Mouse (Mus musculus) forebrain, embryonic 12.5 days (tissue): ENCODE measurements around the gene Cxcr6. TPM values are rescaled to one million over a fixed set of nuclear protein-coding genes. Genes with fewer than 3 reads are reported as not detected.
"Not testable (repeated sequence)": the region's sequence is repeated elsewhere in the genome, so short reads cannot be mapped to it uniquely, and the experiment has no call there.

Source experiments
- ATAC-seq: fragments of 200-750 bp; cut with Nextera tagmentation; 2 replicates; pipeline ENCODE4 v1.8.0; 2017; ENCODE audit warnings: moderate TSS enrichment; ENCODE audit not compliant: low FRiP score
- H3K27ac ChIP-seq: fragments of 300-500 bp; sonication (generic); 2 replicates; pipeline ENCODE4 v1.5.1; 2016; ENCODE audit warnings: mild to moderate bottlenecking
- H3K27me3 ChIP-seq: fragments of 300-500 bp; sonication (generic); 2 replicates; pipeline ENCODE4 v1.6.1; 2016; ENCODE audit warnings: mild to moderate bottlenecking
- H3K36me3 ChIP-seq: fragments of 300-500 bp; sonication (generic); replicated peaks from 2 replicates; pipeline ENCODE4 v1.6.1; 2016; ENCODE audit warnings: mild to moderate bottlenecking
- H3K4me1 ChIP-seq: fragments of 300-500 bp; sonication (generic); 2 replicates; pipeline ENCODE4 v1.6.1; 2016
- H3K4me2 ChIP-seq: fragments of 300-500 bp; sonication (generic); 2 replicates; pipeline ENCODE4 v1.6.1; 2016; ENCODE audit warnings: mild to moderate bottlenecking, moderate library complexity
- H3K4me3 ChIP-seq: fragments of 300-500 bp; sonication (generic); replicated peaks from 2 replicates; pipeline ENCODE4 v1.5.1; 2016; ENCODE audit warnings: mild to moderate bottlenecking
- H3K9ac ChIP-seq: fragments of 300-500 bp; sonication (generic); 2 replicates; pipeline ENCODE4 v1.6.1; 2016; ENCODE audit warnings: mild to moderate bottlenecking
- H3K9me3 ChIP-seq: fragments of 300-500 bp; sonication (generic); 2 replicates; pipeline ENCODE4 v1.6.1; 2016
- WGBS: fragments of 180-500 bp; shearing (Covaris S2); methylation state at CpG from one replicate; pipeline ENCODE4 v1.1.7; 2016; 5-methylcytosine and 5-hydroxymethylcytosine counted together
- polyA plus RNA-seq: library from polyadenylated mRNA; unstranded; fragments of >200 nt; fragmentation: Nextera tagmentation; extraction: Ambion mirVana; gene quantifications from 2 replicates; pipeline ENCODE4 v1.2.1, GENCODE M21; 2016

Gene Cxcr6
- polyA plus RNA-seq, result 0.13 and 0.21 TPM in 2 replicates

DNA sequence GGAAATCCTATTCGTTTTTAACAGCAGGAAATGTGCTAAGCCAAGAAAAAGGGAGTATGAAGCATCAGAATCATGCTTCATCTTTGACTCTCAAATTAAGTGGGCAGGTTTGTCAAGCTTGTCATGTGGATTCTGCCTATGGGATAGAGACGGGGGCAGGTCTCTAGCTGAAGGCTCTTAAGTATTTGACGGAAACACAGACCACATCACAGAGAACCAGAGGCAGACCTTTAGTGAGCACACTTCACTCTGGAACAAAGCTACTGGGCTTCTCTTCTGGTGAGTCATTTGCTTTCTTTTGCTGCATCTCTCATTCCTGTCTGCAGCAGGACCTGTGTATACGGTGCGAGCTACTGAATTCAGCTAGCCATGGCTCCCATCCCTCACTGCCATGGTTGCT, at the start of gene Cxcr6:
Cxcr6 (plus strand) TSS at position 209 of the 400 bp plus-strand sequence.
- Histone ChIP-seq H3K4me3 (no peak within 1 kb of the TSS), H3K9ac (no peak within 1 kb of the TSS), H3K9me3 (no peaks in the 10 kb centered on the region), H3K27me3 (no peaks in the 10 kb centered on the region), H3K4me2 (no peak within 1 kb of the TSS), H3K4me1 (no peaks in the 10 kb centered on the region), H3K36me3 (peaks cover 9% of the 10 kb centered on the region; the same call in 1 of the 2 replicates), H3K27ac (no peak within 1 kb of the TSS)
- 91% methylated on average over 5 of the region's 5 CpGs for WGBS
- no peak for ATAC-seq

DNA sequence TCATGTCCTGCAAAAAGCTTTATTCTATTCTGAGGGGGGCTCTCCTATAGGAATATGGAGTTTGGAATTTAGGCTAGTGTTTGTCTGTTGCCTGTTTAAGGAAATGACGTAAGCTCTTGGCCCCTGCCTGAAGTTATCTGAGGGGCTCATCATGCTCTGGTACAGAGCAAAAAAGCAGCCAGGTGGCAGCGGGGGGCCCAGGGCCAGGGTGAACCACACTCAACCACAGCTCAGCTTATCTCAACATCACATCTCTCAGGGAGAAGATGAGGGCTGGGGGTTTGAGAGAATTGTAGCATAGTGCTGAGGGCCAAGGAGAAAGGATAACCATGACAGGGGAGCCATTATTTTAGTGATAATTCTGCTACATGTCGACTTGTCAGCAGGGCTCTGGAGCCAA, 49.5 kb upstream of the Cxcr6 start:
- no peak overlapping the region for H3K27ac ChIP-seq
- no peaks in the 10 kb centered on the region for H3K27me3 ChIP-seq
- H3K9ac ChIP-seq, result no peak overlapping the region
- H3K4me1 ChIP-seq, result no peaks in the 10 kb centered on the region
- WGBS, result 90% methylated on average over 3 of the region's 3 CpGs
- no peaks in the 10 kb centered on the region for H3K9me3 ChIP-seq
- H3K4me2 ChIP-seq, result no peak overlapping the region
- no peak overlapping the region for H3K4me3 ChIP-seq
- no peak for ATAC-seq
- H3K36me3 ChIP-seq, result no peaks in the 10 kb centered on the region

DNA sequence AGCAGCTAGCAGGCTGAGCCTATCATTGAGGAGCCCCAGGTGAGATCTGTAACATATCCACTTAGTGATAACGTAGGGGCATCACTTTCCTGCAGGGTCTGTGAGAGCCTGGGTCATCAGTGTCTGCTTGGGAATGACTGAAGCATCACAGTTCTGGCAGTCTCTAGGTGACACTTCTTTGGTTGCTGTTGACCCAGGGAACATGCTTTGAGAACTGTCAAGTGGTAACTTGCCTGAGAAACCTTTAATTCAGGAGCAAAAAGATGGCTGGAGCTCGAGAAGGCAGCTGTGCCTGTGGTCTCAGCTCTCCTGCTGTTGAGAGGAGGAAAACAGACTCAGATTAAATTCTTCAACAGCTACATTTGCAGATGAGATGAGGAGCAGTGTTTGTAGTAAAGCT, 48.9 kb upstream of the Cxcr6 start:
- 69% methylated on average over 2 of the region's 2 CpGs for WGBS
- Histone ChIP-seq H3K27ac (no peak overlapping the region), H3K4me2 (no peak overlapping the region), H3K4me1 (no peaks in the 10 kb centered on the region), H3K4me3 (no peak overlapping the region), H3K36me3 (no peaks in the 10 kb centered on the region), H3K9me3 (no peaks in the 10 kb centered on the region), H3K9ac (no peak overlapping the region), H3K27me3 (no peaks in the 10 kb centered on the region)
- ATAC-seq, result no peak

DNA sequence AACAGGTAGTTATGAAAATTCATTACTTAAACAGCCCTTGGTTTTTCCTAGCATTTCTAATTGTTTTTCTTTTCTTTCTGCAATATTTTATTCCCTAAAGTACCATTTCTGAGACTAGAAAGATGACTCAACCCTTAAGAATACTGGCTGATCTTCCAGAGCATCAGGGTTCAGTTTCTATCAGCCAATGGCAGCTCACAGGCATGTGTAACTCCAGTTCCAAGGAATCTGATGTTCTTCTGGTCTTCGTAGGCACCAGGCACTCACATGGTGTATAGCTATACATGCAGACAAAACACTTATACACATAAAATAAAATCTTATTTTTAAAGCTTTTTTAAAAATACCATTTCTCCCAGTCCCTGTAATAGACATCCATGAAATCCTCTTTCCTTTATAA, 48.1 kb upstream of the Cxcr6 start:
- H3K9ac ChIP-seq, result no peak overlapping the region
- H3K4me3 ChIP-seq, result no peak overlapping the region
- H3K9me3 ChIP-seq, result no peaks in the 10 kb centered on the region
- no peaks in the 10 kb centered on the region for H3K36me3 ChIP-seq
- no peak for ATAC-seq
- H3K27me3 ChIP-seq, result no peaks in the 10 kb centered on the region
- H3K27ac ChIP-seq, result no peak overlapping the region
- no peaks in the 10 kb centered on the region for H3K4me1 ChIP-seq
- H3K4me2 ChIP-seq, result no peak overlapping the region
- WGBS, result 83% methylated on average over 1 of the region's 1 CpGs

DNA sequence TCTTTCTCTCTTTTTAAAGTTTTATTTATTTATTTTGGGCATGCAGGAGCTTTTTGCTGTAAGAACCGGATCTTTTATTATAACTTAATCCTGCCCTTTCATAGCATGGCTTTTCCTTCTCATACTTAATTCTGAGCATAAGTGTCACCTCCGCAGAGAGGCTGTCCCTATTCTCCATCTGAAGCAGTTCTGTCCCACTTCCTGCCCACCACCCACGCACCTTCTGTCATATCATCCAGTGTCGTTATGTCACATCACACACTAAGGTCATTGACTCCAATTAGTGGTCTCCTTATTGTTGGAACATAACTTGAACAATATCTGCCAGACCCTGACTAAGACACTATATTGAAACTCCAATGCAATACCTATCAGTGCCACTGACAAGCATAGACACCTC, 47.6 kb upstream of the Cxcr6 start:
- no peak for ATAC-seq
- Histone ChIP-seq H3K9me3 (no peaks in the 10 kb centered on the region), H3K4me2 (no peak overlapping the region), H3K27me3 (no peaks in the 10 kb centered on the region), H3K36me3 (no peaks in the 10 kb centered on the region), H3K4me1 (no peaks in the 10 kb centered on the region), H3K9ac (no peak overlapping the region), H3K27ac (no peak overlapping the region), H3K4me3 (no peak overlapping the region)
- WGBS, result 84% methylated on average over 4 of the region's 4 CpGs

DNA sequence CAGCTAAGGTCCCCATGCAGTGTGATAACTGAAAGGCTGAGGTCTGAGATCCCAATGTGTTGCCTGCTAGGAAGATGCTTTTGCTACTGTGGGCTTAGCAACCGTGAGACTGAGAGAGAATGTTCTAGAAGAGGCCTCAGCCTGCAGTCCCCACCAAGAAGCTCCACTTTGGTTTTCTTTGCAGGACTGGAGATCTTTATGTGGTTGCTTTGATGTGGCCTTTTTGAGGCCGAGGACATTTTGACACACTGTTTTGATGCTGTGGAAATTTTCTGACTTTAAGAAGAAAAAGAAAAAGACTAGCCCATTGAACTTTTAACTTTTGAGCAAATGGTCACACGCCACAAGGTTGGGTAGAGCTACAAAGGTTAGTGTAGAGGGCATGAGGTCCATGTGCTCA, 45.5 kb upstream of the Cxcr6 start:
- H3K27me3 ChIP-seq, result no peaks in the 10 kb centered on the region
- no peaks in the 10 kb centered on the region for H3K36me3 ChIP-seq
- no peaks in the 10 kb centered on the region for H3K9me3 ChIP-seq
- no peak overlapping the region for H3K27ac ChIP-seq
- no peak overlapping the region for H3K4me2 ChIP-seq
- no peak overlapping the region for H3K4me3 ChIP-seq
- no peak overlapping the region for H3K9ac ChIP-seq
- no peaks in the 10 kb centered on the region for H3K4me1 ChIP-seq
- no peak for ATAC-seq
- 88% methylated on average over 3 of the region's 3 CpGs for WGBS

DNA sequence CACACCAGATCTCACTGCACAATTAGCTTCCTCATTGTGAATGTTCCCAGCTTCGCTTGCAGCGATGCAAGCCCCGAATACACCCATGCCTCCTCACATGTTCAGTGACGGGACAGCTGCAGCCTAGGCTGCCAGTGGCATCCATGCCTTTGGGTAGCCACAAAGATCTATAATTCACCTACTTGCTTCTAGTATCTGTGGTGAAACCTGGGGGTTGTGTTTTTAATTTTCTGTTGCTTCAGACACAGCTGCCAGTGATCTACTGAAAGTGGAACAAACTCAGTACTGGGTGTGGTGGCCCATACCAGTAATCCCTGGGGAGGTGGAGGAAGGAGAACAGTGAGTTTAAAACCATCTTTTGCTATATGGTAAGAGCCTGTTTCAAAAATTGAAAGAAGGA, 43.4 kb upstream of the Cxcr6 start:
- Histone ChIP-seq H3K9me3 (no peaks in the 10 kb centered on the region), H3K4me1 (no peaks in the 10 kb centered on the region), H3K27me3 (no peaks in the 10 kb centered on the region), H3K36me3 (no peaks in the 10 kb centered on the region), H3K4me2 (no peak overlapping the region), H3K4me3 (no peak overlapping the region), H3K9ac (no peak overlapping the region), H3K27ac (no peak overlapping the region)
- WGBS, result 87% methylated on average over 4 of the region's 4 CpGs
- ATAC-seq, result no peak

DNA sequence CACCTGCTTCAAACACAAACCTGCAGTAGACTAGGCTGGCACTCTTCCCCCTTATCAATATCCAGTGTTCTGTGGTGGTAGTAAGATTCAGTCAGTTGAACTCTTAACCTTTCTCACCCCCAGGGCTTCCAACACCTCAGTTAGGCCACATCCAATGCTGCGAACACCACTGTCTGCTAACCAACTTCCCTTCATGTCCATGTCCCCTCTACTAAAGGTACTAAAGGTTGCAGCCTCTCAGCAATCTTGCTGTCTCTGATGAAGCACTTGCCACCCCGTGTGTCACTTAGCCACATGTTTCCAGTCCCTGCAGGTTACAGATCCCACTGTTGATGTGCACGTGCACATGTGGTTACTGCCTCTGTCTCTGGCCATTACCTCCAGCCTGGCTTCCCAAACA, 42.5 kb upstream of the Cxcr6 start:
- no peak overlapping the region for H3K27ac ChIP-seq
- no peak overlapping the region for H3K4me3 ChIP-seq
- no peaks in the 10 kb centered on the region for H3K4me1 ChIP-seq
- no peaks in the 10 kb centered on the region for H3K27me3 ChIP-seq
- 81% methylated on average over 3 of the region's 3 CpGs for WGBS
- H3K9me3 ChIP-seq, result no peaks in the 10 kb centered on the region
- H3K4me2 ChIP-seq, result no peak overlapping the region
- ATAC-seq, result no peak
- no peaks in the 10 kb centered on the region for H3K36me3 ChIP-seq
- H3K9ac ChIP-seq, result no peak overlapping the region

DNA sequence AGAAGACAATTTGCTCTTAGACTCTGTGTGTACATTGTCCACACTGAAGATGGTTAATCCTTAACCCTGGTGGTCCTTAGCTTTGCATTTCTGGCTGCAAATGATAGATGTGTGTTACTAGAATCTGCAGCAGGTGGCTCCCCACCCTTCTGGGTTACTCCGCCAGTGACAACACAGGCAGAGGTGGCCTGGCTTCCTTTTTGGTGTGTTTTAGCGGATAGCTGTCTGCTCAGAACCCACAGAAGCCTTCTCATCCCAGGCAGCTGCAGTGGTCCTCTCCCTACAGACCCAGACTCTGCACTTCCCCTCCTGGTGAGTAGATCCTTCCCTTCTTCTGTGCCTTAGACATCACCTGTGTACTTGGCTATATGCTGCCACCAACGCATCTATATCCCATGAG, 39.3 kb upstream of the Cxcr6 start:
- H3K4me2 ChIP-seq, result no peak overlapping the region
- H3K27ac ChIP-seq, result no peak overlapping the region
- 87% methylated on average over 3 of the region's 3 CpGs for WGBS
- H3K36me3 ChIP-seq, result no peaks in the 10 kb centered on the region
- no peak for ATAC-seq
- H3K9ac ChIP-seq, result no peak overlapping the region
- no peak overlapping the region for H3K4me3 ChIP-seq
- no peaks in the 10 kb centered on the region for H3K27me3 ChIP-seq
- no peaks in the 10 kb centered on the region for H3K9me3 ChIP-seq
- H3K4me1 ChIP-seq, result no peaks in the 10 kb centered on the region

DNA sequence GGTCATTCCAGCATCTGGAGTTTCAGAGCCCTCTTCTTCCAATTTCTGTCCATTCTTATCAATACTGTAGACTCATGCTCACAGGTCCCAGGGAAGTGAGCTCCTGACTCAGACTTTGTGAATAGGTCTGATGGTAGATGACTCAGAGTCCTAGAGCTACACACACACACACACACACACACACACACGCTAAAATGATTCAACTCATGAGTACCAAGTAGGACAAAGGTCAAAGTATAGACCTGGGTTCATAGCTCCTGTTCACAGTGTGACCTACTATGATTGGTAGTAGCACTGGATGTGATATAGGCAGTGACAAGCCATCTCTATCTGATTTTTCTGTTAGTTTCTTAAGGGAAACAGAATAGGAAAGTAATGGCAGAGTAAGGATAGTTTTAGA, 37.8 kb upstream of the Cxcr6 start:
- H3K27ac ChIP-seq, result no peak overlapping the region
- no peak overlapping the region for H3K4me2 ChIP-seq
- no peak for ATAC-seq
- H3K4me1 ChIP-seq, result no peaks in the 10 kb centered on the region
- no peaks in the 10 kb centered on the region for H3K36me3 ChIP-seq
- H3K27me3 ChIP-seq, result no peaks in the 10 kb centered on the region
- no peaks in the 10 kb centered on the region for H3K9me3 ChIP-seq
- no peak overlapping the region for H3K4me3 ChIP-seq
- 84% methylated on average over 1 of the region's 1 CpGs for WGBS
- H3K9ac ChIP-seq, result no peak overlapping the region

DNA sequence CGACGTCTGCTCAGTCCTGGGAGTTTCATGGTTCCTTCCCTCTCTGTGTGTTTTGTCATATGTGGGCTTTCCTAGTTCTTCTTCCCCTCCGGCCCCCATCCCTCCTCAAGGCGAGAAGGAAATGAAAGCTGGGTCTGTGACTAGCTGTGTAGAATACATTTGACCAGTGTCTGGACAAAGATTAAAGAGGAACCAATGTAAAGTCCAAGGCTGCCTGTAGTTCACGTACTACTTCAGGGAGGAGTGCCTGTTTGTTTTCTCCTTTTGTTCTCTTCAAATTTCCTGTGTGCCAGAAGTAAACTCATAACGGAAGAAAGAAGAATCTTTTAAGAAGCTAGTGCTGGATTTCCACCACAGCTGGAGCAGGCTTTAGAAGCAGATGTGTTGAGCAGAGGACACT, 36.7 kb upstream of the Cxcr6 start:
- WGBS, result 76% methylated on average over 6 of the region's 6 CpGs
- H3K4me1 ChIP-seq, result no peaks in the 10 kb centered on the region
- H3K36me3 ChIP-seq, result no peaks in the 10 kb centered on the region
- no peak overlapping the region for H3K4me2 ChIP-seq
- no peak overlapping the region for H3K9ac ChIP-seq
- no peak overlapping the region for H3K4me3 ChIP-seq
- H3K9me3 ChIP-seq, result no peaks in the 10 kb centered on the region
- no peak for ATAC-seq
- H3K27me3 ChIP-seq, result no peaks in the 10 kb centered on the region
- no peak overlapping the region for H3K27ac ChIP-seq

DNA sequence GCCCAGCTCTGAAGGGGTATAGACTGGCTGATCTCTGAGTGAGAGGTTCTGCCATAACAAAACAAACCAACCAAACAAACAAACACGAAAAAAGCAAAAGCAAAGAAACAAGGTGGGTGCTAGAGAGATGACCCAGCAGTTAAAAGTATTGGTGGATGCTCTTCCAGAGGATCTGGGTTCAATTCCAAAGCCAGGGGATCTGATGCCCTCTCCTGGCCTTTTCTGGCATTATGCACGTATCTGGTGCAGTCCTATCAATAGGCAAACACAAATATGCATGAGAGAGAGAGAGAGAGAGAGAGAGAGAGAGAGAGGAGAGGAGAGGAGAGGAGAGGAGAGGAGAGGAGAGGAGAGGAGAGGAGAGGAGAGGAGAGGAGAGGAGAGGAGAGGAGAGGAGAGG, 33.0 kb upstream of the Cxcr6 start:
- not testable (repeated sequence) for H3K27me3 ChIP-seq, H3K9me3 ChIP-seq, H3K4me2 ChIP-seq, ATAC-seq, H3K4me1 ChIP-seq, H3K27ac ChIP-seq, H3K9ac ChIP-seq, H3K36me3 ChIP-seq, H3K4me3 ChIP-seq
- 40% methylated on average over 2 of the region's 2 CpGs for whole genome bisulfite sequencing

DNA sequence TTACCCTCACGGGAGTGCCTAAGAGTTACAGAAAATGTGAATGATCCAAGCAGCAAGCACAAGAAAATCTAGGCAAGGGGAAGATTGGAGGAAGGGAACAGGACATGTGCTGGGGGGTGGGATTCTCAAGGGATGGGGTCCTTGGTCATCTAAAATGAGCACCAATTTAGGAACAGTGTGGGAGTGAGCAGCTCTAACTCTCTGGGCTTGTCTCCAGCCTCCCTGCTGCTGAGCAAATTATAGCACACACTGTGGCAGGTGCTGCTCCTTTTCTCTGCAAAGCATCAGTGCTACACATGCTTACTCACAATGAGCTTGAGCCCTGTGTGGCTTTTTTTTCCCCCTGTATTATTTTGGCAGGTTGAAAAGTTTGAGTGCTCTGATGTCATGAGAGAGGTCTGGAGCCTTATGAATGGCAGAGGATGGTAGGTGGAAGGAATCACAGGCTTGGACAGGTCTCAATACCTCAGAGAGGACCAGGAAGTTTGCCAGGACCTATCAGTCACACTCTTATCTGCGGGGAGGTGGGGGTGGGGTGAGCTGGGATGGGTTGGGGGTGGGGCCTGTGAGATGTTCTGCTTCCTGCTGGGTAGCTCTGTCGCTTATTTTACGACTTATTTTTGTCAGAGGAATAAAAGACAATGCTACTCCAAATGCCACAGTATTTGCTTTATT, 17.3 kb upstream of the Cxcr6 start:
- no peak overlapping the region for H3K4me2 ChIP-seq
- H3K4me1 ChIP-seq, result no peaks in the 10 kb centered on the region
- no peak overlapping the region for H3K27ac ChIP-seq
- no peak for ATAC-seq
- 85% methylated on average over 4 of the region's 4 CpGs for WGBS
- peaks cover 41% of the 10 kb centered on the region for H3K36me3 ChIP-seq
- H3K27me3 ChIP-seq, result no peaks in the 10 kb centered on the region
- H3K4me3 ChIP-seq, result no peak overlapping the region
- no peak overlapping the region for H3K9ac ChIP-seq
- no peaks in the 10 kb centered on the region for H3K9me3 ChIP-seq
